In the genomic region with DNA sequence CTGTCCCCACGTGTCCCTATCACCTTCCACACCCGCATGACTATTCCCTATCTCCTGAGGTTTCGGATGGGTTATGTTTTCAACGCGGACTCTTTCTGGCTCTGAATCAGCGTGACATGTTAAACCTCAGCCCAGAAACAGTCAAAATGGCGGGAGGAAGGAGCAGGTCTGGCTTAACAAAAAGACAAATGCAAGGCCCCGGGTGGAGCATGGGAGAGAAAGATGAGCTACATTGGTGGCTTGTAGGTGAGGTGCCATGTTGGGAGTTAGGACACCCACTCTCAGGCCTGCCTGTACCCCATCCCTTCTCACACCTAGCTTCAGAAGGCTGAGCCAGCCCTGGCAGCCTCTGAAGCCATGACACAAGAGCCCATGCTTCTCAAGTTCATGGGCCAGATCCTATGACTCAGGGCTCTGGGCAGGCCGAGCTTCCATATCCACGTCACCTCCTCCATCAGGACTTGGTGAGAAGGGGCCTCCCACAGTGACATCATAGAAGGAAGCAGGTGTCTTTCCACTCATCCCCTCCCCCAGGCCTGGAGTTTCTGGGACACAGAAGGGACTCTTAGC, we compare ENCODE assay signal across 9 mouse cellular contexts.
DNase-seq lines count a peak whose midpoint lies in the region; ATAC-seq and TF ChIP-seq lines count a peak whose summit lies in the region.
"Had no signal": no experiment of that assay in that cellular context is flagged by ENCODE, and none has a peak within 500 bp of the region (broad histone marks: within the 10 kb centered on the region; RNA-seq: fewer than 3 reads in every experiment).

No protein-coding gene starts in this region.

- peaks cover 3% of the 10 kb centered on the region; the same call in 1 of the 2 replicates for H3K27me3 ChIP-seq in heart, embryonic 14.5 days (ENCODE audit: control insufficient read depth, insufficient read depth, low read length)
- no peaks in the 10 kb centered on the region for H3K27me3 ChIP-seq in limb, embryonic 14.5 days (ENCODE audit: control insufficient read depth, insufficient read depth, low read length)
- H3K27me3 ChIP-seq: Patski had no signal

- peak overlapping the region; percentile 76; the same call in 1 of the 2 replicates for H3K27ac ChIP-seq in layer of hippocampus, adult 2 months
- H3K27ac ChIP-seq in heart, embryonic 14.5 days (replicated peaks in 1 of 2; ENCODE audit: control insufficient read depth in 1 of 2, insufficient read depth in 1 of 2, low read depth in 2 of 2, low read length in 2 of 2) = peak overlapping the region; percentile 65 to 82
- H3K27ac ChIP-seq in limb, embryonic 14.5 days (replicated peaks; ENCODE audit: low read depth, low read length) = 0 out of 2 replicates have a peak overlapping the region, but pooled peaks have one; percentile 10

- H3K4me1 ChIP-seq in heart, embryonic 14.5 days (ENCODE audit: control insufficient read depth in 2 of 2, insufficient read depth in 2 of 2, low read length in 2 of 2) = peaks cover 46 to 56% of the 10 kb centered on the region in 2 experiments
- H3K4me1 ChIP-seq in limb, embryonic 14.5 days (ENCODE audit: control insufficient read depth, insufficient read depth, low read length) = peaks cover 63% of the 10 kb centered on the region

- ATAC-seq in heart, embryonic 14.5 days (ENCODE audit: insufficient number of reproducible peaks, insufficient read depth, low FRiP score, low read depth) = no peak
- no peak for ATAC-seq in limb, embryonic 14.5 days (ENCODE audit: low FRiP score, low read depth)
- ATAC-seq: Patski had no signal

- no peak overlapping the region for H3K4me2 ChIP-seq in heart, embryonic 14.5 days (ENCODE audit: low read length)
- no peak overlapping the region for H3K4me2 ChIP-seq in limb, embryonic 14.5 days (replicated peaks; ENCODE audit: low read depth, low read length, severe bottlenecking)

- H3K36me3 ChIP-seq in heart, embryonic 14.5 days (ENCODE audit: control insufficient read depth, insufficient read depth, low read length) = no peaks in the 10 kb centered on the region
- no peaks in the 10 kb centered on the region for H3K36me3 ChIP-seq in limb, embryonic 14.5 days (ENCODE audit: control insufficient read depth, insufficient read depth, low read length)

- no peak for DNase-seq in layer of hippocampus, adult 2 months (ENCODE audit: low spot score in 2 of 2)
- DNase-seq in layer of hippocampus, adult 11-12 months (ENCODE audit: low spot score) = no peak
- DNase-seq in adrenal gland, postnatal 10 days = peak; percentile 64
- no peak for DNase-seq in limb, embryonic 14.5 days (ENCODE audit: low spot score)
- DNase-seq in embryo, embryonic 10.5 days (ENCODE audit: low spot score) = no peak
- no peak for DNase-seq in cerebellum, postnatal 4 days (ENCODE audit: low spot score in 2 of 2)
- no peak for DNase-seq in spleen, postnatal 14 days (ENCODE audit: low spot score in 2 of 2)

- no peak for TF ChIP-seq POLR2A in limb, embryonic 14.5 days (IDR thresholded peaks at IDR 0.05; ENCODE audit: borderline replicate concordance, extremely low read depth, insufficient read depth, insufficient read length)

- 33% methylated on average over 10 of the region's 10 CpGs for WGBS in heart, embryonic 14.5 days
- 71% methylated on average over 10 of the region's 10 CpGs for WGBS in limb, embryonic 14.5 days

- H3K9me3 ChIP-seq in heart, embryonic 14.5 days (ENCODE audit: control insufficient read depth, low read length) = no peaks in the 10 kb centered on the region
- H3K9me3 ChIP-seq in limb, embryonic 14.5 days (ENCODE audit: control insufficient read depth, low read length) = no peaks in the 10 kb centered on the region

- no peak overlapping the region for H3K9ac ChIP-seq in heart, embryonic 14.5 days (ENCODE audit: low read length)
- H3K9ac ChIP-seq in limb, embryonic 14.5 days (ENCODE audit: low read depth, low read length, severe bottlenecking) = no peak overlapping the region

- no peak overlapping the region for H3K4me3 ChIP-seq in layer of hippocampus, adult 2 months
- no peak overlapping the region for H3K4me3 ChIP-seq in heart, embryonic 14.5 days (ENCODE audit: control insufficient read depth in 1 of 2, insufficient read depth in 1 of 2, low read depth in 1 of 2, low read length in 2 of 2)
- no peak overlapping the region for H3K4me3 ChIP-seq in limb, embryonic 14.5 days (replicated peaks; ENCODE audit: low read length)

- TF ChIP-seq CTCF in layer of hippocampus, adult 2 months (conservative IDR thresholded peaks at IDR 0.05) = no peak

Comparison
In these comparisons a context has a peak if more than half of its experiments do, and no peak if none do; other contexts are left out.
1. H3K27ac ChIP-seq: peak in every context shown above with its lines; median percentile 76 in layer of hippocampus, adult 2 months; 74 in heart, embryonic 14.5 days; 10 in limb, embryonic 14.5 days.